Mouse (Mus musculus): Measurements from ENCODE around the gene Gdap1l1. TPM values are rescaled to one million over a fixed set of nuclear protein-coding genes. Genes with fewer than 3 reads are reported as not detected.

Gdap1l1 gene
- polyA plus RNA-seq, 1 experiment from 2014 or later = 136 TPM

- H3K4me2 ChIP-seq = no peak overlapping the region
- no peaks in the 10 kb centered on the region for H3K4me1 ChIP-seq (replicated peaks)
- H3K9ac ChIP-seq = no peak overlapping the region
- no peak overlapping the region for H3K27ac ChIP-seq (replicated peaks)
- H3K36me3 ChIP-seq = no peaks in the 10 kb centered on the region
- ATAC-seq (ENCODE audit: low FRiP score, low read depth) = no peak
- no peaks in the 10 kb centered on the region for H3K9me3 ChIP-seq
- H3K4me3 ChIP-seq = no peak overlapping the region
- no peaks in the 10 kb centered on the region for H3K27me3 ChIP-seq
- 64% methylated on average over 4 of the region's 4 CpGs for WGBS
Measured at GRCm38 (mm10) chr2:163428346-163429011, 9.8 kb upstream of the Gdap1l1 start.

GRCm38 (mm10) chr2:163431289-163431688 lies 7.0 kb upstream of the Gdap1l1 start:
- no peak for ATAC-seq (ENCODE audit: low FRiP score, low read depth)
- H3K9ac ChIP-seq = no peak overlapping the region
- WGBS = 90% methylated on average over 9 of the region's 9 CpGs

GRCm38 (mm10) chr2:163433971-163434370 lies 4.3 kb upstream of the Gdap1l1 start:
- Histone ChIP-seq H3K27ac (replicated peaks) (no peak overlapping the region), H3K4me1 (replicated peaks) (peaks cover 5% of the 10 kb centered on the region), H3K27me3 (no peaks in the 10 kb centered on the region), H3K36me3 (no peaks in the 10 kb centered on the region), H3K9me3 (no peaks in the 10 kb centered on the region), H3K9ac (no peak overlapping the region), H3K4me2 (no peak overlapping the region), H3K4me3 (no peak overlapping the region)
- WGBS = 20% methylated on average over 4 of the region's 4 CpGs
- ATAC-seq (ENCODE audit: low FRiP score, low read depth) = no peak

More at GRCm38 (mm10) chr2:163431289-163431688, 7.0 kb upstream of the Gdap1l1 start:
- H3K27me3 ChIP-seq = no peaks in the 10 kb centered on the region
- no peaks in the 10 kb centered on the region for H3K4me1 ChIP-seq (replicated peaks)
- H3K36me3 ChIP-seq = no peaks in the 10 kb centered on the region
- no peaks in the 10 kb centered on the region for H3K9me3 ChIP-seq
- no peak overlapping the region for H3K27ac ChIP-seq (replicated peaks)
- H3K4me2 ChIP-seq = no peak overlapping the region
- H3K4me3 ChIP-seq = no peak overlapping the region

- no peaks in the 10 kb centered on the region for H3K27me3 ChIP-seq
- H3K9me3 ChIP-seq = no peaks in the 10 kb centered on the region
- no peak for ATAC-seq (ENCODE audit: low FRiP score, low read depth)
Measured at GRCm38 (mm10) chr2:163437800-163438199, 476 bp upstream of the Gdap1l1 start.

GRCm38 (mm10) chr2:163438619-163439451 lies 559 bp downstream of the Gdap1l1 start:
- Histone ChIP-seq H3K27ac (replicated peaks) (peak overlapping the region; percentile 93), H3K4me2 (peak overlapping the region; percentile 74), H3K9me3 (no peaks in the 10 kb centered on the region), H3K9ac (peak overlapping the region; percentile 95), H3K36me3 (no peaks in the 10 kb centered on the region), H3K4me3 (peak overlapping the region; percentile 95), H3K4me1 (replicated peaks) (peaks cover 34% of the 10 kb centered on the region), H3K27me3 (no peaks in the 10 kb centered on the region)
- ATAC-seq (ENCODE audit: low FRiP score, low read depth) = peak; percentile 63
- 1% methylated on average over 29 of the region's 30 CpGs for WGBS

More at GRCm38 (mm10) chr2:163437800-163438199, 476 bp upstream of the Gdap1l1 start:
- Histone ChIP-seq H3K9ac (peak overlapping the region; percentile 95), H3K4me3 (peak overlapping the region; percentile 95), H3K27ac (replicated peaks) (peak overlapping the region; percentile 93), H3K4me2 (peak overlapping the region; percentile 74), H3K4me1 (replicated peaks) (peaks cover 34% of the 10 kb centered on the region), H3K36me3 (no peaks in the 10 kb centered on the region)
- 27% methylated on average over 4 of the region's 4 CpGs for WGBS

- Histone ChIP-seq H3K36me3 (no peaks in the 10 kb centered on the region), H3K27me3 (no peaks in the 10 kb centered on the region), H3K27ac (replicated peaks) (no peak overlapping the region), H3K9me3 (no peaks in the 10 kb centered on the region), H3K9ac (peak overlapping the region; percentile 95), H3K4me3 (peak overlapping the region; percentile 95), H3K4me1 (replicated peaks) (peaks cover 34% of the 10 kb centered on the region), H3K4me2 (peak overlapping the region; percentile 74)
- WGBS = 69% methylated on average over 1 of the region's 1 CpGs
- no peak for ATAC-seq (ENCODE audit: low FRiP score, low read depth)
Measured at GRCm38 (mm10) chr2:163439488-163439887, 1.2 kb downstream of the Gdap1l1 start.

GRCm38 (mm10) chr2:163443543-163443942 lies 5.3 kb downstream of the Gdap1l1 start:
- H3K9me3 ChIP-seq = no peaks in the 10 kb centered on the region
- H3K36me3 ChIP-seq = peaks cover 25% of the 10 kb centered on the region
- peaks cover 29% of the 10 kb centered on the region for H3K4me1 ChIP-seq (replicated peaks)
- ATAC-seq (ENCODE audit: low FRiP score, low read depth) = no peak
- no peak overlapping the region for H3K4me3 ChIP-seq
- 77% methylated on average over 6 of the region's 6 CpGs for WGBS
- H3K4me2 ChIP-seq = no peak overlapping the region
- H3K27ac ChIP-seq (replicated peaks) = no peak overlapping the region
- H3K27me3 ChIP-seq = no peaks in the 10 kb centered on the region
- no peak overlapping the region for H3K9ac ChIP-seq

GRCm38 (mm10) chr2:163444017-163444416 lies 5.7 kb downstream of the Gdap1l1 start:
- Histone ChIP-seq H3K36me3 (peaks cover 30% of the 10 kb centered on the region), H3K27me3 (no peaks in the 10 kb centered on the region), H3K9me3 (no peaks in the 10 kb centered on the region), H3K4me3 (no peak overlapping the region), H3K27ac (replicated peaks) (no peak overlapping the region), H3K9ac (no peak overlapping the region), H3K4me2 (no peak overlapping the region), H3K4me1 (replicated peaks) (peaks cover 29% of the 10 kb centered on the region)
- WGBS = 74% methylated on average over 7 of the region's 7 CpGs
- no peak for ATAC-seq (ENCODE audit: low FRiP score, low read depth)

- WGBS = 87% methylated on average over 12 of the region's 12 CpGs
- no peak overlapping the region for H3K27ac ChIP-seq (replicated peaks)
- peaks cover 47% of the 10 kb centered on the region for H3K36me3 ChIP-seq
- no peaks in the 10 kb centered on the region for H3K4me1 ChIP-seq (replicated peaks)
- H3K27me3 ChIP-seq = no peaks in the 10 kb centered on the region
- H3K9me3 ChIP-seq = no peaks in the 10 kb centered on the region
- no peak overlapping the region for H3K4me2 ChIP-seq
- no peak for ATAC-seq (ENCODE audit: low FRiP score, low read depth)
- H3K9ac ChIP-seq = no peak overlapping the region
- H3K4me3 ChIP-seq = no peak overlapping the region
Measured at GRCm38 (mm10) chr2:163447375-163447774, 9.1 kb downstream of the Gdap1l1 start.

GRCm38 (mm10) chr2:163449276-163449675 lies 11.0 kb downstream of the Gdap1l1 start:
- no peak overlapping the region for H3K4me2 ChIP-seq
- no peak overlapping the region for H3K27ac ChIP-seq (replicated peaks)
- WGBS = 82% methylated on average over 3 of the region's 3 CpGs
- ATAC-seq (ENCODE audit: low FRiP score, low read depth) = no peak
- no peaks in the 10 kb centered on the region for H3K4me1 ChIP-seq (replicated peaks)
- no peaks in the 10 kb centered on the region for H3K27me3 ChIP-seq
- no peaks in the 10 kb centered on the region for H3K9me3 ChIP-seq
- no peak overlapping the region for H3K9ac ChIP-seq
- H3K36me3 ChIP-seq = peaks cover 60% of the 10 kb centered on the region
- H3K4me3 ChIP-seq = no peak overlapping the region

GRCm38 (mm10) chr2:163450668-163451295 lies 12.5 kb downstream of the Gdap1l1 start:
- ATAC-seq (ENCODE audit: low FRiP score, low read depth) = no peak
- Histone ChIP-seq H3K4me1 (replicated peaks) (no peaks in the 10 kb centered on the region), H3K36me3 (peaks cover 70% of the 10 kb centered on the region), H3K9me3 (no peaks in the 10 kb centered on the region), H3K4me2 (no peak overlapping the region), H3K27me3 (no peaks in the 10 kb centered on the region), H3K9ac (no peak overlapping the region), H3K4me3 (no peak overlapping the region), H3K27ac (replicated peaks) (no peak overlapping the region)
- 63% methylated on average over 6 of the region's 6 CpGs for WGBS

GRCm38 (mm10) chr2:163452738-163453137 lies 14.5 kb downstream of the Gdap1l1 start:
- Histone ChIP-seq H3K4me3 (no peak overlapping the region), H3K27ac (replicated peaks) (no peak overlapping the region), H3K9ac (no peak overlapping the region), H3K27me3 (no peaks in the 10 kb centered on the region), H3K4me2 (no peak overlapping the region), H3K9me3 (no peaks in the 10 kb centered on the region), H3K4me1 (replicated peaks) (no peaks in the 10 kb centered on the region), H3K36me3 (peaks cover 55% of the 10 kb centered on the region)
- WGBS = 90% methylated on average over 6 of the region's 6 CpGs
- ATAC-seq (ENCODE audit: low FRiP score, low read depth) = no peak

All from hindbrain, embryonic 15.5 days (tissue).